Mouse (Mus musculus) forebrain, embryonic 16.5 days (tissue): ENCODE measurements around the gene Oprm1. TPM values are rescaled to one million over a fixed set of nuclear protein-coding genes. Genes with fewer than 3 reads are reported as not detected.
"Not testable (repeated sequence)": the region's sequence is repeated elsewhere in the genome, so short reads cannot be mapped to it uniquely, and the experiment has no call there.

Experiments used
- ATAC-seq: fragments of 200-750 bp; cut with Nextera tagmentation; 2 replicates; pipeline ENCODE4 v1.8.0; 2017; ENCODE audit warnings: mild to moderate bottlenecking, moderate library complexity
- H3K27ac ChIP-seq: fragments of 300-500 bp; sonication (generic); 2 replicates; pipeline ENCODE4 v1.5.1; 2014; ENCODE audit warnings: low read length, control low read depth
- H3K27me3 ChIP-seq: fragments of 300-500 bp; sonication (generic); replicated peaks from 2 replicates; pipeline ENCODE4 v1.6.1; 2014; ENCODE audit warnings: low read length; ENCODE audit not compliant: control insufficient read depth, insufficient read depth
- H3K36me3 ChIP-seq: fragments of 300-500 bp; sonication (generic); 2 replicates; pipeline ENCODE4 v1.6.1; 2014; ENCODE audit not compliant: control insufficient read depth, insufficient read depth
- H3K4me1 ChIP-seq: fragments of 300-500 bp; sonication (generic); replicated peaks from 2 replicates; pipeline ENCODE4 v1.6.1; 2014; ENCODE audit warnings: low read length; ENCODE audit not compliant: control insufficient read depth, insufficient read depth
- H3K4me2 ChIP-seq: fragments of 300-500 bp; sonication (generic); 2 replicates; pipeline ENCODE4 v1.6.1; 2014; ENCODE audit warnings: mild to moderate bottlenecking, low read length, control low read depth
- H3K4me3 ChIP-seq: fragments of 300-500 bp; sonication (generic); replicated peaks from 2 replicates; pipeline ENCODE4 v1.5.1; 2014; ENCODE audit warnings: mild to moderate bottlenecking, low read length, control low read depth
- H3K9ac ChIP-seq: fragments of 300-500 bp; sonication (generic); replicated peaks from 2 replicates; pipeline ENCODE4 v1.6.1; 2014; ENCODE audit warnings: low read depth, low read length, control low read depth
- H3K9me3 ChIP-seq: fragments of 300-500 bp; sonication (generic); 2 replicates; pipeline ENCODE4 v1.6.1; 2016; ENCODE audit warnings: low read length; ENCODE audit not compliant: control insufficient read depth
- WGBS: fragments of 180-500 bp; shearing (Covaris S2); extraction: QIAGEN DNeasy Blood & Tissue Kit; methylation state at CpG from one replicate; pipeline ENCODE4 v1.1.7; 2014; 5-methylcytosine and 5-hydroxymethylcytosine counted together
- polyA plus RNA-seq: library from polyadenylated mRNA; unstranded; fragments of >200 nt; fragmentation: Nextera tagmentation; extraction: Ambion mirVana; gene quantifications from 2 replicates; pipeline ENCODE4 v1.2.1, GENCODE M21; 2015

The Oprm1 gene
- polyA plus RNA-seq, 1 experiment from 2014 or later, result 3.3 TPM

DNA sequence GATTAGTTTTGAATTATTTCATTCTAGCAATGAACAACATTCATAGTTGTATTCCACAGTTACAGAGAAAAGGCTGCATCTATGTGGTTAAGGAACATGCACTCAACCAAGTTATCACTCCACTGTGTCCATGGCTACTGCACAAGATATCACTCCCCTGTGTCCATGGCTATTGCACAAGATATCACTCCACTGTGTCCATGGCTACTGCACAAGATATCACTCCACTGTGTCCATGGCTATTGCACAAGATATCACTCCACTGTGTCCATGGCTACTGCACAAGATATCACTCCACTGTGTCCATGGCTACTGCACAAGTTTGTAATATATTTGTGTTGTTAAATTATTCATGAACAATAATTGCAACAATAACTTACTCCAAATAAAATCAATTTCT lies 245.6 kb downstream of the Oprm1 start:
- not testable (repeated sequence) for H3K27ac ChIP-seq, ATAC-seq, H3K4me3 ChIP-seq

DNA sequence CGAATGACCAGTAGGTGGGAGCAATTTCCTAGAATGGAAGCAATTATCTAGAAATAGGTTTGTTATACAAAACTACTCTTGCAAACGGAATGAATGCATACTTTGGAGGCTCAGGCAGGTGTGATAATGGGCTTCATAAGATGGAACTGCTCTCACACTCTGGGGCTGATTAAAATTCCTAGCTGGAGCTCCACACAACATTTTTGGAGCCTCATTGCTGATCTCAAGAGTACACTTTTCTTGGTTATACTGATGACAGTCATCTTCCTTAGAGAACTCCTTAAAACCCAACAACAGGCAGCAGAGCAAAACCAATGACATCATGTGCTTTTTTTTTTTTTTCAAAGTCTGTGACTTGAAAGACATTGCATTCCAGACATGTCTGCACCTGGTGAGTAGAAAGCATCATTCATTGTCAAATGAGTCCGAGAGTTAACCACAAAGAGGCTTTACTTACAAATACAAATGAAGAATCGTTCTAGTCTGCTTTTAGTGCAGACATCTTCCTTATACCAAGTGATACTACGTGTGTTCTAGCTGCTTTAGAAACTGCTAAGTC lies 246.8 kb downstream of the Oprm1 start:
- no peaks in the 10 kb centered on the region for H3K9me3 ChIP-seq
- no peak overlapping the region for H3K4me2 ChIP-seq
- H3K27me3 ChIP-seq, result no peaks in the 10 kb centered on the region
- H3K27ac ChIP-seq, result no peak overlapping the region
- WGBS, result 27% methylated on average over 5 of the region's 5 CpGs
- no peaks in the 10 kb centered on the region for H3K36me3 ChIP-seq
- H3K4me1 ChIP-seq, result no peaks in the 10 kb centered on the region
- H3K4me3 ChIP-seq, result no peak overlapping the region
- ATAC-seq, result no peak
- H3K9ac ChIP-seq, result no peak overlapping the region

More for the DNA sequence above, 245.6 kb downstream of the Oprm1 start:
- H3K4me2 ChIP-seq, H3K9ac ChIP-seq, H3K36me3 ChIP-seq, H3K9me3 ChIP-seq, H3K27me3 ChIP-seq, H3K4me1 ChIP-seq: not testable (repeated sequence)

DNA sequence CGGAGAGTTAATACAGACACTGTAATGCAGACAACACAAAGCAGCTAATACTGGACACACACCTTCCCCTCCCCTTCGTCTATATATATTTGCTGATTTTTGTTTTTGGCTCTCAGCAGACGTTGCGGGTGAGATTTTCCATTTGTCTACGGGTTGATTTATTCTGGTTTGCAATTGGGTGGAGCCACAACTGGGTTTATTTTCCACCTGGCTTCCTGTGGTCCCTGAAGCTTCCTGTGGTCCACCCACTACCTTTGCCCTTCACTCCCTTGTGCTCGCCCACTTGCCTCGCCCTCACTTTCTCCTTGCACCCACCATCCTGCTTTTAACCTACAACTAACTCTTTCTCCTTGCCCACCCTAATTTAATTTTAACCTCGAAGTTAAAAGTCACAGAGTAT lies 252.2 kb downstream of the Oprm1 start:
- Histone ChIP-seq H3K9ac (no peak overlapping the region), H3K4me2 (no peak overlapping the region), H3K27me3 (no peaks in the 10 kb centered on the region), H3K4me1 (no peaks in the 10 kb centered on the region), H3K4me3 (no peak overlapping the region), H3K27ac (no peak overlapping the region), H3K36me3 (no peaks in the 10 kb centered on the region), H3K9me3 (no peaks in the 10 kb centered on the region)
- WGBS, result 84% methylated on average over 8 of the region's 8 CpGs
- ATAC-seq, result no peak

DNA sequence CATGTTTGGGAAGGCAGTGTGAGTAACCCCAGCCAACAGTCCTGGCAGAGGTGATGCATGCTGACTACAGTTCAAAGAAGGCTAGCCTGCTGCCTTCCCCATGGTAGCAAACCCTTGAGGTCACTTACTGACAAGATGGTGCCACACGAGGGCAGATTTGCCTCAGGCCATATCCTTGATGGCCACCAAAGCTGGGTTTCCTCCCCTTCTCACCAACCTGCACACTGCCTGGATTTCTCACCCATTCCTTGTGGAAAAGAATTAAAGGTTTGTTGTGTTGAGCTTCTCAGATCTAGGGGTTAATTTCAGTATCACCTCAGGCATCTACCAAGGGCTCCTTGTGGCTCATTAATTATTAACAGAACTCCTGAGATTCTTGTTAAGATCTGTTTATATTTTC lies 256.9 kb downstream of the Oprm1 start:
- ATAC-seq, result no peak
- 56% methylated on average over 1 of the region's 1 CpGs for WGBS
- Histone ChIP-seq H3K9ac (no peak overlapping the region), H3K27ac (no peak overlapping the region), H3K27me3 (no peaks in the 10 kb centered on the region), H3K4me2 (no peak overlapping the region), H3K36me3 (no peaks in the 10 kb centered on the region), H3K9me3 (no peaks in the 10 kb centered on the region), H3K4me3 (no peak overlapping the region), H3K4me1 (no peaks in the 10 kb centered on the region)

DNA sequence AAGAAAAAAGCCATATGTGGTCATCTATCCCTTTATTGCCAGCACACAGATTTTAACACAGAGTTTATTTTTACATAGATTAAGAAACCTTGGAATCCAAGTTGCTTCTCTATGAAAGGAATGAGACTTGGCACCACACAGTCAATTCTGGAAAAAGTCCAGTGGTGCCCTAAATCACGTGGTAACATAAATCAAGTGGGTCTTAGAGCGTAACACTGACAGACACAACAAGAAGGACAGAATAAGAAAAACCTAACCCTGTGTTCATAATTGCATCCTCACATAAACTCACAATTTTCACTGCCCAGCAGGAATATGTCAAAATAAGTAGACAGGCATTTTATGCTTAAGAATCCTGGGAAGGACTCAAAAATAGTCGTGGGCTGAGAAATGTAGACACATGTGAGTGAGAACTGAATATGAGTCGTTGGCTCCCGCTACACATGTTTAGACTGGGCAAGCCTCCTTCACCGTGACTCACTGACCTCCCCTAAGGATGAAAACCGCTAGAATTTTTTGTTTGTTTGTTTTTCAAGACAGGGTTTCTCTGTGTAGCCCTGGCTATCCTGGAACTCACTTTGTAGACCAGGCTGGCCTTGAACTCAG lies 261.6 kb downstream of the Oprm1 start:
- no peak overlapping the region for H3K9ac ChIP-seq
- ATAC-seq, result no peak
- H3K27me3 ChIP-seq, result no peaks in the 10 kb centered on the region
- H3K36me3 ChIP-seq, result no peaks in the 10 kb centered on the region
- no peak overlapping the region for H3K4me2 ChIP-seq
- WGBS, result 67% methylated on average over 7 of the region's 7 CpGs
- H3K27ac ChIP-seq, result no peak overlapping the region
- H3K9me3 ChIP-seq, result no peaks in the 10 kb centered on the region
- no peaks in the 10 kb centered on the region for H3K4me1 ChIP-seq
- H3K4me3 ChIP-seq, result no peak overlapping the region

DNA sequence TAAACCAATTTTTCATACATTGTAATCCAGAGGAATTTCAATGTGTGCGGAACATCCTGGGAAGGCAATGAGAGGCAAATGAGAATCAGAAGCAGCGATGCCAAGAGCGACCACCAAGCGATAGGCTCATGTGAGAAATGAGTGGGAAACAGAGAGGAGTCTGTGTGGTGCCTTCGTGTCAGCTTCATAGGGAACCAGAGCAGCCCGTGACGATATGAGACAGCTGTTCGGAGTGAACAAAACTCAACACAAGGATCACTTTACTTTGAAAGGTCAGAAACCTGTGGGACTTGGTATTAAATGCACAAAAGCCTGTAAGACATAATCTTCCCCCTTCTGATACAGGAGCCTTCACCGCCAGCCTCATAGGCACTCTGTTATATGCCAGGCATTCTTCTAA lies 262.2 kb downstream of the Oprm1 start:
- no peak for ATAC-seq
- WGBS, result 92% methylated on average over 9 of the region's 9 CpGs

DNA sequence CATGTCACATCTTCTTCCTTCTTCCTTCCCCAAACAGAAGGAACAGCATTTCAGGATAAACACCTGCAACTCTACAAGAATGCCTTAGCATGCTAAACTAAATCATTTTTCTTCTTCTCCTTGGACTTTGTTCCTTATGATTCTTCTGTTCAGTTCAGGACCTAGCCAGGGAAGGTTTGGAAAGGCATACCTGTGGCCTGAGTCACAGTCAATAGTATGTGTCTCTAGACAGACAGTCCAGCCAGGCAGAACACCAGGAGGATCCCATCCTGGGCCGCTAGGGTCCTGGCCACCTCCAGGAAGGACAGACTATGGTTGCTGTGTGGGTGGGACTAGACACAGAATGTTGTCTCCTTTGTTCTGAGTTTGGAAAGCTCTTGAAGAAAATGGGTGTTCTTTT lies 266.7 kb downstream of the Oprm1 start:
- H3K27me3 ChIP-seq, result no peaks in the 10 kb centered on the region
- no peaks in the 10 kb centered on the region for H3K36me3 ChIP-seq
- 81% methylated on average over 1 of the region's 1 CpGs for WGBS
- H3K27ac ChIP-seq, result no peak overlapping the region
- H3K9me3 ChIP-seq, result no peaks in the 10 kb centered on the region
- no peak overlapping the region for H3K9ac ChIP-seq
- no peak overlapping the region for H3K4me3 ChIP-seq
- no peak for ATAC-seq
- no peaks in the 10 kb centered on the region for H3K4me1 ChIP-seq
- H3K4me2 ChIP-seq, result no peak overlapping the region

More for the DNA sequence above, 262.2 kb downstream of the Oprm1 start:
- no peak overlapping the region for H3K4me3 ChIP-seq
- no peaks in the 10 kb centered on the region for H3K27me3 ChIP-seq
- H3K4me2 ChIP-seq, result no peak overlapping the region
- H3K4me1 ChIP-seq, result no peaks in the 10 kb centered on the region
- no peak overlapping the region for H3K27ac ChIP-seq
- H3K9me3 ChIP-seq, result no peaks in the 10 kb centered on the region
- H3K36me3 ChIP-seq, result no peaks in the 10 kb centered on the region
- no peak overlapping the region for H3K9ac ChIP-seq

DNA sequence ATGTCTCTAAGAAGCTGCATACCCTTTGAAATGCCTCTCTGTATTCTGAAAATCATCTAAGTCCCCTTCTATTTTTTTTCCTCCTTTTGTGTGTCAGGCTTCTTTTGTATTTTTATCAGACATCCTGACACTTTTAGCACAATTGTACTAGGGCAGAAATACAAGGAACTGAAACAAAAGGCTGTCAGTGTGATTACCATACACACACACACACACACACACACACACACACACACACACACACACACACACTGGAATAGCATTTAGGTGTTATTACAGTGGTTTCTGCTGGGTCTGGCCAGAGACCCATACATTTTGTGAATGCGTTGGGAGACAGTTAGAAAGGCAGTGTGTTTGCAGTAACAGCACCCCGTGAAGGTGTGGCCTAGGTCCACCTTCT lies 275.2 kb downstream of the Oprm1 start:
- Histone ChIP-seq H3K27me3 (no peaks in the 10 kb centered on the region), H3K27ac (no peak overlapping the region), H3K9ac (no peak overlapping the region), H3K4me3 (no peak overlapping the region), H3K4me1 (no peaks in the 10 kb centered on the region), H3K36me3 (no peaks in the 10 kb centered on the region), H3K4me2 (no peak overlapping the region), H3K9me3 (no peaks in the 10 kb centered on the region)
- 91% methylated on average over 2 of the region's 2 CpGs for WGBS
- ATAC-seq, result no peak

DNA sequence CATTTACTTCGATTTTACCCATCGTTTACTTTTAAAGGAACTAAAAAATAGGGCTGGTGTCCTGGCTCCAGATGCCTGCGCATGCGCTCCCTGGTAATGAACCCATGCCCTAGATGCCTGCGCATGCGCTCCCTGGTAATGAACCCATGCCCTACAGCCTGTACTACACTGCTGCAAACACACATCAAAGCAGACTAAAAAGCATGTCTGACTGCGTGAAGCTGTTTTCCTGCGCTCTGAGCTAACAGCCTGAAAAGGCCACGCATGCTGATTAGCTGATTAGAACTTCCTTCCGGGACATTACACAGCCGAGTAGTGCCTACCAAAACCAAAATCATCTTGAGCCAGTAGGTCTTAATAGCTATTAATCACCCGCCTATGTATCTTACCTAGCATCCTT lies 277.2 kb downstream of the Oprm1 start:
- Histone ChIP-seq H3K27ac (no peak overlapping the region), H3K9me3 (no peaks in the 10 kb centered on the region), H3K36me3 (no peaks in the 10 kb centered on the region), H3K4me2 (no peak overlapping the region), H3K27me3 (no peaks in the 10 kb centered on the region), H3K4me3 (no peak overlapping the region), H3K9ac (no peak overlapping the region), H3K4me1 (no peaks in the 10 kb centered on the region)
- 65% methylated on average over 12 of the region's 12 CpGs for WGBS
- ATAC-seq, result no peak

DNA sequence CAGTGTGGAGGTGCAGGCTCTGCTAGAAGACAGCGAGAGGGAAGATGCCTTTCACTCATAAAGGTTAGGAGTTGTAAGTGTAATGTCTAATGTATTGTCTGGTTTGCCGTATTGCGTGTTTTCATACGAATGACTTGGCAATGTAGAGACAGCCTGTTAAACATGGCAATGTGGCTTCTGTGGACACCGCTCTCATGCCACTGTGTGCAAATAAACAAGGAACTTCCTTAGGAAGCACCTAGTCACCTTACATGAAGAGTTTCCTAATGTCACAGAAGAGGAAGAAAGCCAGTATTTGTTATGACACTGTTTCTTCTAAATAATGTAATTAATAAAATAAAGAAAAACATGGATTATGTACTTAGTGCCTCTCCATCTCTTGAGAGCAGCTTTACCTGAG lies 278.9 kb downstream of the Oprm1 start:
- no peak overlapping the region for H3K9ac ChIP-seq
- H3K27me3 ChIP-seq, result no peaks in the 10 kb centered on the region
- no peak overlapping the region for H3K4me2 ChIP-seq
- ATAC-seq, result no peak
- 92% methylated on average over 5 of the region's 5 CpGs for WGBS
- H3K4me1 ChIP-seq, result no peaks in the 10 kb centered on the region
- no peaks in the 10 kb centered on the region for H3K36me3 ChIP-seq
- no peaks in the 10 kb centered on the region for H3K9me3 ChIP-seq
- no peak overlapping the region for H3K27ac ChIP-seq
- H3K4me3 ChIP-seq, result no peak overlapping the region
